Comparison of ENCODE assay signal across 8 mouse cellular contexts in the genomic region with DNA sequence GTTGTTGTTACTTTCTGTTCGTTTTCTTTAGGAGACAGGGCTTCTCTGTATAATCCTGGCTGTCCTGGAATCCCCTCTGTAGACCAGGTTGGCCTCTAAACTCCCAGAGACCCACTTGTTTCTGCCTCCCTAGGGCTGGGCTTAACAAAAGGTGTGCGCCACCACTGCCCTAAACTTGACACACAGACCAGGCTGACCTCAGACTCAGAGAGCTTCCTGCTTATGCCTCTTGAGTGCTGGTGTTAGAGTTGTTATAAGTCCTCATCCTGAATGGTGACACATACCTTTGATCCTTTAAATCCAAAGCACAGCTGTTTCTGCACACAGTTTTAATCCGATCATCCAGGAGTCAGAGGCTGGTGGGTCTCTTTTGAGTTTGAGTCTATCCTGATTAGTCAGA. TPM values are rescaled to one million over a fixed set of nuclear protein-coding genes. Genes with fewer than 3 reads are reported as not detected.
DNase-seq lines count a peak whose midpoint lies in the region; ATAC-seq lines count a peak whose summit lies in the region.

No protein-coding gene starts in this region.

- H3K9ac ChIP-seq in lung, embryonic 16.5 days (ENCODE audit: low read length), result peak overlapping the region; percentile 89
- peak overlapping the region; percentile 45; the same call in 1 of the 2 replicates for H3K9ac ChIP-seq in limb, embryonic 12.5 days (replicated peaks)
- H3K9ac ChIP-seq in stomach, embryonic 14.5 days (replicated peaks; ENCODE audit: low read depth, low read length), result 0 out of 2 replicates have a peak overlapping the region, but pooled peaks have one; percentile 81

- peak; percentile 40 for DNase-seq in cerebellum, adult 11-12 months
- DNase-seq in cerebellum, postnatal 36 days, result no peak
- DNase-seq in lung, postnatal 36 days, result no peak
- DNase-seq in layer of hippocampus, postnatal 14 days (ENCODE audit: low spot score in 2 of 2), result no peak
- no peak for DNase-seq in MN1 (ENCODE audit: low spot score)

- WGBS in lung, embryonic 16.5 days, result 72% methylated on average over 3 of the region's 3 CpGs
- 88% methylated on average over 3 of the region's 3 CpGs for WGBS in limb, embryonic 12.5 days
- WGBS in stomach, embryonic 14.5 days, result 83% methylated on average over 3 of the region's 3 CpGs

- peak overlapping the region; percentile 85 for H3K4me3 ChIP-seq in lung, embryonic 16.5 days (ENCODE audit: low read length)
- H3K4me3 ChIP-seq in limb, embryonic 12.5 days (replicated peaks), result peak overlapping the region; percentile 63; the same call in 1 of the 2 replicates
- peak overlapping the region; percentile 74; the same call in 1 of the 2 replicates for H3K4me3 ChIP-seq in stomach, embryonic 14.5 days (ENCODE audit: low read depth, low read length)

- peaks cover 16% of the 10 kb centered on the region for H3K4me1 ChIP-seq in lung, embryonic 16.5 days (replicated peaks; ENCODE audit: control insufficient read depth, insufficient read depth, low read length)
- peaks cover 20% of the 10 kb centered on the region for H3K4me1 ChIP-seq in limb, embryonic 12.5 days (replicated peaks)
- peaks cover 15% of the 10 kb centered on the region for H3K4me1 ChIP-seq in stomach, embryonic 14.5 days (ENCODE audit: control insufficient read depth, insufficient read depth, low read length)

- ATAC-seq in lung, embryonic 16.5 days (ENCODE audit: low read depth), result no peak
- no peak for ATAC-seq in limb, embryonic 12.5 days (ENCODE audit: insufficient number of reproducible peaks, insufficient read depth, low FRiP score, low TSS enrichment, low read depth)
- ATAC-seq in stomach, embryonic 14.5 days (ENCODE audit: insufficient number of reproducible peaks, insufficient read depth, low FRiP score, low read depth), result no peak

- no peaks in the 10 kb centered on the region for H3K27me3 ChIP-seq in lung, embryonic 16.5 days (ENCODE audit: control insufficient read depth, insufficient read depth, low read depth, low read length)
- H3K27me3 ChIP-seq in limb, embryonic 12.5 days, result no peaks in the 10 kb centered on the region
- H3K27me3 ChIP-seq in stomach, embryonic 14.5 days (ENCODE audit: control insufficient read depth, insufficient read depth, low read length), result no peaks in the 10 kb centered on the region

- H3K27ac ChIP-seq in lung, embryonic 16.5 days (ENCODE audit: low read length), result no peak overlapping the region
- no peak overlapping the region for H3K27ac ChIP-seq in limb, embryonic 12.5 days
- H3K27ac ChIP-seq in stomach, embryonic 14.5 days (ENCODE audit: low read length), result no peak overlapping the region

- no peaks in the 10 kb centered on the region for H3K9me3 ChIP-seq in lung, embryonic 16.5 days (ENCODE audit: control insufficient read depth, low read length)
- H3K9me3 ChIP-seq in limb, embryonic 12.5 days, result no peaks in the 10 kb centered on the region
- no peaks in the 10 kb centered on the region for H3K9me3 ChIP-seq in stomach, embryonic 14.5 days (ENCODE audit: control insufficient read depth, low read depth, low read length)

- peak overlapping the region; percentile 66 for H3K4me2 ChIP-seq in lung, embryonic 16.5 days (ENCODE audit: low read depth, low read length)
- H3K4me2 ChIP-seq in limb, embryonic 12.5 days, result peak overlapping the region; percentile 64
- H3K4me2 ChIP-seq in stomach, embryonic 14.5 days (replicated peaks; ENCODE audit: low read depth, low read length), result peak overlapping the region; percentile 63

- peaks cover 37% of the 10 kb centered on the region for H3K36me3 ChIP-seq in lung, embryonic 16.5 days (ENCODE audit: control insufficient read depth, insufficient read depth, low read length)
- H3K36me3 ChIP-seq in limb, embryonic 12.5 days, result peaks cover 52% of the 10 kb centered on the region
- H3K36me3 ChIP-seq in stomach, embryonic 14.5 days (ENCODE audit: control insufficient read depth, insufficient read depth, low read length), result peaks cover 28% of the 10 kb centered on the region

RNA-seq across cellular contexts. Expression of gene Gabarap, which starts 2.0 kb away (rescaled TPM):
- 515 and 536 TPM in 2 replicates for polyA plus RNA-seq in lung, embryonic 16.5 days (2015; fragmentation: Nextera tagmentation; extraction: Ambion mirVana)
- polyA plus RNA-seq in limb, embryonic 12.5 days (2016; fragmentation: Nextera tagmentation; extraction: Ambion mirVana), result 398 and 426 TPM in 2 replicates
- 496 and 523 TPM in 2 replicates for polyA plus RNA-seq in stomach, embryonic 14.5 days (2014; fragmentation: Nextera tagmentation; extraction: Ambion mirVana)
- 100 to 1,000 TPM; 221 to 251 TPM for total RNA-seq in layer of hippocampus, postnatal 14 days (2021)

RNA-seq across cellular contexts. Expression of gene Phf23, which starts 2.6 kb away (rescaled TPM):
- 58.1 and 59.5 TPM in 2 replicates for polyA plus RNA-seq in lung, embryonic 16.5 days (2015; fragmentation: Nextera tagmentation; extraction: Ambion mirVana)
- polyA plus RNA-seq in limb, embryonic 12.5 days (2016; fragmentation: Nextera tagmentation; extraction: Ambion mirVana), result 102 and 108 TPM in 2 replicates
- 40.2 and 47.9 TPM in 2 replicates for polyA plus RNA-seq in stomach, embryonic 14.5 days (2014; fragmentation: Nextera tagmentation; extraction: Ambion mirVana)
- total RNA-seq in layer of hippocampus, postnatal 14 days (2021), result 10 to 100 TPM; 38.0 to 40.0 TPM

RNA-seq across cellular contexts. Expression of gene Dvl2, which starts 7.5 kb away (rescaled TPM):
- polyA plus RNA-seq in lung, embryonic 16.5 days (2015; fragmentation: Nextera tagmentation; extraction: Ambion mirVana), result 30.1 and 30.7 TPM in 2 replicates
- 69.4 and 69.5 TPM in 2 replicates for polyA plus RNA-seq in limb, embryonic 12.5 days (2016; fragmentation: Nextera tagmentation; extraction: Ambion mirVana)
- 29.0 and 29.9 TPM in 2 replicates for polyA plus RNA-seq in stomach, embryonic 14.5 days (2014; fragmentation: Nextera tagmentation; extraction: Ambion mirVana)
- total RNA-seq in layer of hippocampus, postnatal 14 days (2021), result 10 to 100 TPM; 29.3 to 29.7 TPM

RNA-seq across cellular contexts. Expression of gene Elp5, which starts 10.6 kb away (rescaled TPM):
- 98.4 and 99.2 TPM in 2 replicates for polyA plus RNA-seq in lung, embryonic 16.5 days (2015; fragmentation: Nextera tagmentation; extraction: Ambion mirVana)
- polyA plus RNA-seq in limb, embryonic 12.5 days (2016; fragmentation: Nextera tagmentation; extraction: Ambion mirVana), result 124 and 126 TPM in 2 replicates
- polyA plus RNA-seq in stomach, embryonic 14.5 days (2014; fragmentation: Nextera tagmentation; extraction: Ambion mirVana), result 104 and 111 TPM in 2 replicates
- 10 to 100 TPM; 88.5 to 93.9 TPM for total RNA-seq in layer of hippocampus, postnatal 14 days (2021)

RNA-seq across cellular contexts. Expression of gene Ctdnep1, which starts 12.0 kb away (rescaled TPM):
- 20.6 and 23.0 TPM in 2 replicates for polyA plus RNA-seq in lung, embryonic 16.5 days (2015; fragmentation: Nextera tagmentation; extraction: Ambion mirVana)
- polyA plus RNA-seq in limb, embryonic 12.5 days (2016; fragmentation: Nextera tagmentation; extraction: Ambion mirVana), result 24.5 and 27.8 TPM in 2 replicates
- polyA plus RNA-seq in stomach, embryonic 14.5 days (2014; fragmentation: Nextera tagmentation; extraction: Ambion mirVana), result 27.2 and 29.5 TPM in 2 replicates
- total RNA-seq in layer of hippocampus, postnatal 14 days (2021), result 100 to 1,000 TPM; 108 to 115 TPM
